Mouse (Mus musculus) liver, embryonic 14.5 days (tissue): ENCODE data around the gene Mpzl2.

Experiments
- CTCF ChIP-seq: IDR thresholded peaks from 2 replicates; pipeline ENCODE4 v1.5.1; 2016; ENCODE audit warnings: antibody characterized with exemption, low read depth, control low read depth
- EP300 ChIP-seq: IDR thresholded peaks from 2 replicates; pipeline ENCODE4 v1.6.1; 2016; ENCODE audit warnings: antibody characterized with exemption, low read depth

- TF ChIP-seq CTCF, result peak; percentile 12; the same call in 1 of the 2 replicates
- no peak for TF ChIP-seq EP300
These were observed 24.7 kb upstream of the Mpzl2 start for GRCm38 (mm10) chr9:45014879-45015278.
